Comparison of ENCODE assay signal across 22 mouse cellular contexts in the genomic region with DNA sequence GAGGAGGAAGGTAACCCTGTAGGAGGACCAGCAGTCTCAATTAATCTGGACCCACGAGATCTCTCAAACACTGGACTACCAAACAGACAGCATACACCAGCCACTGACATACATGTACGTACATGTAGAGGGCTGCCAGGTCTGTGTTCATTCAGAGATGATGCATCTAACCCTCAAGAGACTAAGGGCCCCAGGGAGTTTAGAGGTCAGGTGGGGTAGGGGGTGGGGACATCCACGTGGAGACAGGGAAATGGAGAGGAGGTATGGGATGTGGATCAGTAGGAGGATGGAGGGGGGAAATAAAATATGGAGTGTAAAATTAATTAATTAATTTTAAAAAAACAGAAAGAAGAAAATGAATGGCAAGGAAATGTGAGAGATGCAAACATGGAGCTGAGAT. TPM values are rescaled to one million over a fixed set of nuclear protein-coding genes. Genes with fewer than 3 reads are reported as not detected.
A peak's percentile ranks its signal among the peaks of the same experiment; 100 is the strongest.
DNase-seq lines count a peak whose midpoint lies in the region; ATAC-seq and TF ChIP-seq lines count a peak whose summit lies in the region.
"Had no signal": no experiment of that assay in that cellular context is flagged by ENCODE, and none has a peak within 500 bp of the region (broad histone marks: within the 10 kb centered on the region; RNA-seq: fewer than 3 reads in every experiment).

No protein-coding gene starts in this region.

- dilution Hi-C loops in CH12.LX (cut with MboI; ENCODE audit: extremely low pct_ligation_motif_present, extremely low pct_unique_long_range_greater_than_20kb, low sequenced_read_pairs), result no loop called here

- no peak for TF ChIP-seq POLR2A in spleen, adult 2 months (IDR thresholded peaks at IDR 0.05; ENCODE audit: low read depth, low read length)
- TF ChIP-seq POLR2A in CH12.LX (IDR thresholded peaks at IDR 0.05; ENCODE audit: low read depth, low read length), result no peak

- no peak overlapping the region for H3K4me3 ChIP-seq in spleen, adult 2 months (ENCODE audit: extremely low read depth, insufficient read depth, insufficient read length)
- peak overlapping the region in 1 of 3 experiments; percentile 4 for H3K4me3 ChIP-seq in CH12.LX (replicated peaks in 1 of 3; ENCODE audit: low read depth in 2 of 3, low read length in 2 of 3, poor library complexity in 1 of 3)
- no peak overlapping the region for H3K4me3 ChIP-seq in brown adipose tissue, adult 24 weeks (ENCODE audit: insufficient read depth, low read depth, low read length)

- peaks cover 21% of the 10 kb centered on the region; the same call in 1 of the 2 replicates for H3K4me1 ChIP-seq in spleen, adult 2 months (ENCODE audit: control insufficient read depth, insufficient read depth, insufficient read length)
- H3K4me1 ChIP-seq in CH12.LX (ENCODE audit: control insufficient read depth in 1 of 2, insufficient read depth in 2 of 2), result peaks cover 29 to 57% of the 10 kb centered on the region in 2 experiments
- H3K4me1 ChIP-seq in brown adipose tissue, adult 24 weeks (ENCODE audit: control insufficient read depth, insufficient read depth, insufficient read length, low read length), result peaks cover 21% of the 10 kb centered on the region

- no peaks in the 10 kb centered on the region for H3K36me3 ChIP-seq in spleen, adult 2 months (ENCODE audit: control insufficient read depth, insufficient read depth, low read length)
- peaks cover 0 to 8% of the 10 kb centered on the region in 2 experiments for H3K36me3 ChIP-seq in CH12.LX (replicated peaks in 1 of 2; ENCODE audit: control insufficient read depth in 1 of 2, insufficient read depth in 1 of 2, low read length in 1 of 2)
- H3K36me3 ChIP-seq in splenic B cell, adult 2 months (ENCODE audit: control insufficient read depth, insufficient read depth, low read length, poor library complexity, severe bottlenecking), result no peaks in the 10 kb centered on the region
- H3K36me3 ChIP-seq: G1E had no signal

- H3K4me2 ChIP-seq in CH12.LX (ENCODE audit: insufficient read depth, low read depth, poor library complexity, severe bottlenecking), result peak overlapping the region; percentile 30

- no peak for TF ChIP-seq CTCF in spleen, adult 2 months (IDR thresholded peaks at IDR 0.05; ENCODE audit: extremely low read depth, insufficient read depth, insufficient read length, insufficient replicate concordance)
- no peak for TF ChIP-seq CTCF in CH12.LX (conservative IDR thresholded peaks at IDR 0.05 in 1 of 2, IDR thresholded peaks at IDR 0.05 in 1 of 2; ENCODE audit: low read depth in 2 of 2, low read length in 2 of 2)

- ATAC-seq in megakaryocyte-erythroid progenitor cell, adult 5-6 weeks (replicated peaks; ENCODE audit: low FRiP score, low TSS enrichment, poor library complexity, severe bottlenecking), result no peak
- ATAC-seq: activated CD4-positive, CD25-positive, alpha-beta regulatory T cell, adult 4 months; CD4-positive, CD25-positive, alpha-beta regulatory T cell, adult 4 months; Patski had no signal

- 0 out of 2 replicates have a peak overlapping the region, but pooled peaks have one; percentile 9 for H3K9ac ChIP-seq in CH12.LX (ENCODE audit: insufficient read depth, low read depth)

- no peaks in the 10 kb centered on the region for H3K9me3 ChIP-seq in CH12.LX (replicated peaks; ENCODE audit: low read length)
- H3K9me3 ChIP-seq: G1E had no signal

- 0 out of 2 replicates have a peak overlapping the region, but pooled peaks have one; percentile 96 for H3K27ac ChIP-seq in spleen, adult 2 months (ENCODE audit: insufficient read depth, low read length)
- H3K27ac ChIP-seq in CH12.LX (ENCODE audit: insufficient read depth, low read depth), result peak overlapping the region; percentile 83
- 0 out of 2 replicates have a peak overlapping the region, but pooled peaks have one; percentile 14 for H3K27ac ChIP-seq in brown adipose tissue, adult 24 weeks (replicated peaks; ENCODE audit: low read depth, low read length)

- WGBS in spleen, adult 2 months, result 58% methylated on average over 3 of the region's 3 CpGs

- H3K27me3 ChIP-seq in spleen, adult 2 months (ENCODE audit: control insufficient read depth, insufficient read depth, low read length), result no peaks in the 10 kb centered on the region
- H3K27me3 ChIP-seq in CH12.LX (replicated peaks), result no peaks in the 10 kb centered on the region
- H3K27me3 ChIP-seq in splenic B cell, adult 2 months (ENCODE audit: control insufficient read depth, insufficient read depth, low read length, poor library complexity, severe bottlenecking), result no peaks in the 10 kb centered on the region
- H3K27me3 ChIP-seq: Patski had no signal

- in situ Hi-C loops in CH12.LX (cut with MboI; ENCODE audit: low pct_ligation_motif_present, low pct_unique_long_range_greater_than_20kb, low sequenced_read_pairs), result no loop called here

- no peak; the same call in 1 of the 2 replicates for TF ChIP-seq EP300 in CH12.LX (IDR thresholded peaks at IDR 0.05; ENCODE audit: low read length)

- no peak for TF ChIP-seq RAD21 in CH12.LX (IDR thresholded peaks at IDR 0.05; ENCODE audit: low read depth, low read length)

- H3K79me2 ChIP-seq in CH12.LX (replicated peaks; ENCODE audit: control insufficient read depth, extremely low read depth, insufficient read depth, poor library complexity, severe bottlenecking), result no peaks in the 10 kb centered on the region

- DNase-seq in spleen, adult 2 months (ENCODE audit: low read depth in 1 of 2, low spot score in 2 of 2), result no peak
- DNase-seq in spleen, postnatal 14 days (ENCODE audit: low spot score in 2 of 2), result no peak
- no peak for DNase-seq in CH12.LX (ENCODE audit: extremely low read depth)
- peak; percentile 39 for DNase-seq in splenic B cell, adult 2 months (ENCODE audit: low read depth, low spot score)
- DNase-seq in cerebellum, adult 11 months, result no peak
- no peak for DNase-seq in right cerebral cortex, postnatal 14 days
- DNase-seq: adrenal gland, adult 2 months; adrenal gland, adult 8-10 months; adrenal gland, postnatal 10 days; adrenal gland, postnatal 14 days; adrenal gland, postnatal 25 days; adrenal gland, postnatal 36 days; cerebellum, adult 11-12 months; cerebellum, adult 18-20 months; cerebellum, adult 2 months; cerebellum, adult 8-10 months had no signal

TF ChIP-seq in CH12.LX, 34 proteins besides CTCF, POLR2A, EP300 and RAD21:
- TF ChIP-seq ELF1 (IDR thresholded peaks at IDR 0.05; ENCODE audit: low read depth, low read length) (no peak), IRF4 (IDR thresholded peaks at IDR 0.05; ENCODE audit: low read depth, low read length) (0 out of 2 replicates have a peak, but pooled peaks have one; percentile 23), MAX (IDR thresholded peaks at IDR 0.05; ENCODE audit: low read length) (peak; percentile 32; the same call in 1 of the 2 replicates), MXI1 (IDR thresholded peaks at IDR 0.05; ENCODE audit: low read depth, low read length) (peak; percentile 57; the same call in 1 of the 2 replicates), ETS1 (conservative IDR thresholded peaks at IDR 0.05; ENCODE audit: low read depth, low read length) (0 out of 2 replicates have a peak, but pooled peaks have one; percentile 17), MYC (IDR thresholded peaks at IDR 0.05; ENCODE audit: low read depth, low read length) (peak; percentile 53; the same call in 1 of the 2 replicates)

RNA-seq across cellular contexts. Expression of a gene that starts 15.8 kb away (rescaled TPM):
- 300 and 352 TPM in 2 replicates for polyA plus RNA-seq in spleen, adult 2 months (2012; rRNA removed)
- 275 and 327 TPM in 2 replicates for total RNA-seq in CH12.LX (2012; rRNA removed)
- total RNA-seq in CH12.LX (2014; rRNA removed), result 334 and 352 TPM in 2 replicates
- 318 and 325 TPM in 2 replicates for polyA plus RNA-seq in CH12.LX (2012; ENCODE audit: insufficient read length, low read depth)
- 289 and 375 TPM in 2 replicates for polyA plus RNA-seq in brown adipose tissue, adult 24 weeks (2012; ENCODE audit: insufficient read depth, insufficient read length, missing spikeins)
- total RNA-seq in megakaryocyte-erythroid progenitor cell, adult 5-6 weeks (2014; fragmentation: Nextera tagmentation), result 194 and 203 TPM in 2 replicates
- 214 and 238 TPM in 2 replicates for total RNA-seq in megakaryocyte-erythroid progenitor cell, adult 5-6 weeks (2017)

RNA-seq across cellular contexts. Expression of a gene that starts 31.9 kb away (rescaled TPM):
- 82.8 and 89.4 TPM in 2 replicates for polyA plus RNA-seq in spleen, adult 2 months (2012; rRNA removed)
- total RNA-seq in CH12.LX (2012; rRNA removed), result 27.2 and 28.2 TPM in 2 replicates
- 34.5 and 40.5 TPM in 2 replicates for total RNA-seq in CH12.LX (2014; rRNA removed)
- polyA plus RNA-seq in CH12.LX (2012; ENCODE audit: insufficient read length, low read depth), result 28.6 and 29.9 TPM in 2 replicates
- polyA plus RNA-seq in brown adipose tissue, adult 24 weeks (2012; ENCODE audit: insufficient read depth, insufficient read length, missing spikeins), result 0.83 and 1.3 TPM in 2 replicates
- 163 and 191 TPM in 2 replicates for total RNA-seq in megakaryocyte-erythroid progenitor cell, adult 5-6 weeks (2014; fragmentation: Nextera tagmentation)
- total RNA-seq in megakaryocyte-erythroid progenitor cell, adult 5-6 weeks (2017), result 94.2 and 132 TPM in 2 replicates

RNA-seq across cellular contexts. Expression of a gene that starts 32.3 kb away (rescaled TPM):
- polyA plus RNA-seq in spleen, adult 2 months (2012; rRNA removed), result 62.9 and 85.0 TPM in 2 replicates
- total RNA-seq in CH12.LX (2012; rRNA removed), result 49.8 and 58.7 TPM in 2 replicates
- total RNA-seq in CH12.LX (2014; rRNA removed), result 47.3 and 55.1 TPM in 2 replicates
- 44.1 and 49.6 TPM in 2 replicates for polyA plus RNA-seq in CH12.LX (2012; ENCODE audit: insufficient read length, low read depth)
- 6.7 and 13.2 TPM in 2 replicates for polyA plus RNA-seq in brown adipose tissue, adult 24 weeks (2012; ENCODE audit: insufficient read depth, insufficient read length, missing spikeins)
- 36.9 and 58.7 TPM in 2 replicates for total RNA-seq in megakaryocyte-erythroid progenitor cell, adult 5-6 weeks (2014; fragmentation: Nextera tagmentation)
- total RNA-seq in megakaryocyte-erythroid progenitor cell, adult 5-6 weeks (2017), result 15.5 and 37.8 TPM in 2 replicates

RNA-seq across cellular contexts. Expression of a gene that starts 57.7 kb away (rescaled TPM):
- 0.66 and 0.95 TPM in 2 replicates for polyA plus RNA-seq in spleen, adult 2 months (2012; rRNA removed)
- total RNA-seq in CH12.LX (2012; rRNA removed) (1.3 and 1.5 TPM in 2 replicates), CH12.LX (2014; rRNA removed) (1.1 and 1.4 TPM in 2 replicates)
- polyA plus RNA-seq in CH12.LX (2012; ENCODE audit: insufficient read length, low read depth), result 1.7 and 3.0 TPM in 2 replicates
- polyA plus RNA-seq in brown adipose tissue, adult 24 weeks (2012; ENCODE audit: insufficient read depth, insufficient read length, missing spikeins), result not detected in 2 replicates
- 0.13 TPM in 1 of 2 replicates, not detected in the other for total RNA-seq in megakaryocyte-erythroid progenitor cell, adult 5-6 weeks (2014; fragmentation: Nextera tagmentation)
- 2.3 TPM in 1 of 2 replicates, not detected in the other for total RNA-seq in megakaryocyte-erythroid progenitor cell, adult 5-6 weeks (2017)
- polyA plus RNA-seq: activated CD4-positive, CD25-positive, alpha-beta regulatory T cell, adult 4 months; CD4-positive, CD25-positive, alpha-beta regulatory T cell, adult 4 months; G1E had no signal

Comparison
In these comparisons a context has a peak if more than half of its experiments do, and no peak if none do; other contexts are left out.
1. H3K27ac ChIP-seq: peak in every context shown above with its lines; median percentile 96 in spleen, adult 2 months; 83 in CH12.LX; 14 in brown adipose tissue, adult 24 weeks.
2. RNA of a gene that starts 31.9 kb away (polyA plus RNA-seq): 82.8 to 89.4 TPM in spleen, adult 2 months and 28.6 to 29.9 TPM in CH12.LX; 0.83 to 1.3 TPM in brown adipose tissue, adult 24 weeks; every median in the first group is over 10 times any median in the second.